13 mouse cellular contexts compared by ENCODE assay signal in genomic region chr10:83857794-83858442, GRCm38 (mm10).
DNase-seq lines count a peak whose midpoint lies in the region; ATAC-seq lines count a peak whose summit lies in the region.
"Had no signal": no experiment of that assay in that cellular context is flagged by ENCODE, and none has a peak within 500 bp of the region (broad histone marks: within the 10 kb centered on the region; RNA-seq: fewer than 3 reads in every experiment).

No protein-coding gene starts in this region.

- H3K4me1 ChIP-seq in heart, embryonic 10.5 days, result 0 out of 2 replicates have a peak, but pooled peaks cover 3% of the 10 kb centered on the region
- H3K4me1 ChIP-seq: liver, embryonic 15.5 days had no signal

- peak; percentile 43 to 76 for DNase-seq in heart, adult 18-20 months
- DNase-seq in heart, embryonic 10.5 days (ENCODE audit: low spot score), result no peak
- DNase-seq in 416B (ENCODE audit: low read depth), result peak; percentile 31
- DNase-seq in adrenal gland, postnatal 36 days, result peak; percentile 37 to 51
- no peak for DNase-seq in right cerebral cortex, postnatal 36 days (ENCODE audit: low spot score in 2 of 2)
- DNase-seq in left cerebral cortex, adult 18-20 months (ENCODE audit: low spot score in 2 of 2), result no peak
- DNase-seq: layer of hippocampus, adult 9-11 months; right cerebral cortex, postnatal 14 days had no signal

- ATAC-seq in hematopoietic stem cell, adult 5-6 weeks (replicated peaks in 1 of 2; ENCODE audit: insufficient read depth in 1 of 2, low FRiP score in 2 of 2, low TSS enrichment in 1 of 2, low read depth in 1 of 2, poor library complexity in 2 of 2, severe bottlenecking in 2 of 2), result peak; percentile 58 to 76
- no peak for ATAC-seq in megakaryocyte-erythroid progenitor cell, adult 5-6 weeks (replicated peaks; ENCODE audit: low FRiP score, low TSS enrichment, poor library complexity, severe bottlenecking)
- ATAC-seq: forebrain, embryonic 16.5 days had no signal

- H3K9me3 ChIP-seq in heart, embryonic 10.5 days, result no peaks in the 10 kb centered on the region
- H3K9me3 ChIP-seq: hindbrain, embryonic 13.5 days; liver, embryonic 15.5 days had no signal

- 77% methylated on average over 14 of the region's 14 CpGs for WGBS in heart, embryonic 10.5 days

- no peaks in the 10 kb centered on the region for H3K36me3 ChIP-seq in heart, embryonic 10.5 days
- H3K36me3 ChIP-seq: hindbrain, embryonic 13.5 days; liver, embryonic 15.5 days had no signal

- H3K4me3 ChIP-seq in heart, embryonic 10.5 days, result no peak overlapping the region
- H3K4me3 ChIP-seq: hindbrain, embryonic 13.5 days; liver, embryonic 15.5 days had no signal

- no peaks in the 10 kb centered on the region for H3K27me3 ChIP-seq in heart, embryonic 10.5 days (ENCODE audit: insufficient read depth, poor library complexity, severe bottlenecking)
- H3K27me3 ChIP-seq: hindbrain, embryonic 13.5 days; liver, embryonic 15.5 days had no signal

- H3K27ac ChIP-seq in heart, embryonic 10.5 days, result no peak overlapping the region; the same call in 1 of the 2 replicates
- H3K27ac ChIP-seq: hindbrain, embryonic 13.5 days; liver, embryonic 15.5 days had no signal

Comparison
In these comparisons a context has a peak if more than half of its experiments do, and no peak if none do; other contexts are left out.
1. DNase-seq: peak in heart, adult 18-20 months (2 of 2), 416B (single experiment) and adrenal gland, postnatal 36 days (2 of 2); none in heart, embryonic 10.5 days (single experiment), right cerebral cortex, postnatal 36 days (0 of 2) and left cerebral cortex, adult 18-20 months (0 of 2).